Mouse (Mus musculus): ENCODE measurements around the gene Kdm4b. TPM values are rescaled to one million over a fixed set of nuclear protein-coding genes. Genes with fewer than 3 reads are reported as not detected.
A peak's percentile ranks its signal among the peaks of the same experiment; 100 is the strongest.

Gene Kdm4b
- total and polyA plus RNA-seq, 2 experiments from 2014 or later = 53.2 to 133 TPM

DNA sequence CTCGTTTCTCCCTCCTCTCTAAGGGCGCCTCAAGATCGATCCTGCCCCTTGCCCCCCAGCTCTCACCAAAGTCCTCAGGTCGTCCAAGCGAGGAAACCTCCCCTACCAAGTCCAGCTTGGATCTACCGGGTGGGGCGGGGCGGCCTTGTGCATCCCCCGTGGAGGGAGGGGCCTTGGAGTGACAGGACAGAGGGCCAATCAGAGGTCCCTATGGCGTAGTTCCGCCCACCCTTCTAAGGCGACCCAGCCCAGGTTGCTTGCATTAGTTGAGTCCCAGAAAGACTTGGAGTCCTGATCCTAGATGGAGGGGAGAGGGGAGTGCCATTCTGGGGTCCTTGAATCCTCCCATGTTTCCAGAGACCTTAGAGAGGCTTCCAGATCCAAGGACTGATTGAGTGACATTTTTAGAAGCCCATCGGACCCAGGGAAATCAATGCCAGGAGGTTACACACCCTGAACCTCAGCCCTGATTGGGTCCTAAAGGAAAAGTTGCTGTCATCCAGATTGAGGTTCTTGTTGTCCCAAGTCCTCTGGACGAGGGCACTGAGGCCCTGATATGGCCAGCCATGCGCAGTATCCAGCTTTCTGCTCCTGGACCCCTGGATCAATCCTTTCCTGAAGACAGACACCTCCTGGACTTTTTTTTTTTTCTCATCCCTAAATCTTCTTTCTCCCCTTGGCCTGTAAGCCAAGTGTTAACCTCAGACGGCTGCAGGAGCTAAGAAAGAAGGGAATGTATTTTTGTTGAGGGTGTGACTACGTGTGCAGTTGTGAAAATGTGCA, 35.3 kb upstream of the Kdm4b start:
- ATAC-seq = peak; percentile 62
- Histone ChIP-seq H3K27me3 (ENCODE audit: insufficient read depth, low read length) (no peaks in the 10 kb centered on the region), H3K9me3 (ENCODE audit: low read length) (no peaks in the 10 kb centered on the region), H3K4me3 (ENCODE audit: low read depth, low read length) (peak overlapping the region; percentile 18; the same call in 1 of the 2 replicates), H3K4me1 (ENCODE audit: insufficient read depth) (0 out of 2 replicates have a peak, but pooled peaks cover 5% of the 10 kb centered on the region), H3K9ac (no peak overlapping the region), H3K4me2 (ENCODE audit: low read depth) (peak overlapping the region; percentile 46), H3K36me3 (ENCODE audit: insufficient read depth) (no peaks in the 10 kb centered on the region), H3K27ac (ENCODE audit: low read depth, low read length) (peak overlapping the region; percentile 48)
- peak; percentile 72 for DNase-seq
- WGBS = 6% methylated on average over 17 of the region's 17 CpGs
- no peak for TF ChIP-seq CTCF (IDR thresholded peaks at IDR 0.05; ENCODE audit: low read depth)

DNA sequence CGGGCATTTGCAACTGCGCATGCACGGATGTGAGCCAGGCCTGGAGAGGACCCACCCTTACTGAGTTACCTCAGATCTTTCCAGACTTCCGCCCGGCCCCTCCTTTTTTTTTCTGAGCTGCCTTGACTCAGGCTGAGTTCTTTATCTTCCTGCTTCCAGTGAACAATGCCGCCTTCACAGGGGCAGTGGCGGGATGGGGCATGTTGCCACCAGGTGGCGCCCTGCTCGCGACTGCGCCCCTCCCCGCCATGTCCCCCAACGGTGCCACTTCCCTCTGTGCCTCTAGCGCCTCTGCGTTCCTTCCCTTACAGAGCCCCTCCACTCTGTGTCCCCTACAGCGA, 34.7 kb upstream of the Kdm4b start:
- Histone ChIP-seq H3K4me2 (ENCODE audit: low read depth) (peak overlapping the region; percentile 46), H3K9ac (peak overlapping the region; percentile 45), H3K27ac (ENCODE audit: low read depth, low read length) (peak overlapping the region; percentile 48; the same call in 1 of the 2 replicates), H3K27me3 (ENCODE audit: insufficient read depth, low read length) (no peaks in the 10 kb centered on the region), H3K9me3 (ENCODE audit: low read length) (no peaks in the 10 kb centered on the region), H3K4me3 (ENCODE audit: low read depth, low read length) (peak overlapping the region; percentile 13), H3K36me3 (ENCODE audit: insufficient read depth) (no peaks in the 10 kb centered on the region), H3K4me1 (ENCODE audit: insufficient read depth) (0 out of 2 replicates have a peak, but pooled peaks cover 5% of the 10 kb centered on the region)
- TF ChIP-seq CTCF (IDR thresholded peaks at IDR 0.05; ENCODE audit: low read depth) = peak; percentile 86
- DNase-seq = peak; percentile 84
- WGBS = 2% methylated on average over 15 of the region's 16 CpGs
- peak; percentile 89 for ATAC-seq

DNA sequence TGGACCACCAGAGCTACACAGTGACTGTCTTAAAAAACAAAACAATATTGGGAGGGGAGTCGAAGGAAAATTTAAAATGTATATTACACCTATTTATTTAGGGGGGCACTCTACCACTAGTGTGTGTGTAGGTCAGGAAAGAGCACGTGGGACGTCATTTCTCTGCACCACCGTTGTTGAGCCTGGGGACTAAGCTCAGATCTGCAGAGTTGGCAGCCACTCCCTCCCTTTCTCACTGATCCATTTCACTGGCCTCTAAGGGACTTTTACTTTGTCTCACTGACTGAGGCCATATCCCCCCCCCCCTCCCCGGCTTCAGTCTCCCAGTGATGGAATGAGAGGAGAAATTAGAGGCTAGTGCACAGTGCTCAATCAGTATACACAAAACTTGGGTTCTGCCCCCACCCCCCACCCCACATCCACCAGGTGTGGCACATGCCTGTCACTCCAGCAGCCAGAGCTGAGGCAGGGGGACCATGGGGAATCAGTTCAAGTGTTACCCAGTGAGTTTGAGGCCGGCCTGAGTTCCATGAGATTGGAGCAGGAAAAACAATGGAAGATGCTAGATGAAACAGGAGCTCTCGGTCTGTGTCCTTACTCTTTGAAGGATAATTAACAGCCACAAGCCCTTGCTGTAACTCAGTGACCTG, 33.9 kb upstream of the Kdm4b start:
- 0 out of 2 replicates have a peak, but pooled peaks cover 5% of the 10 kb centered on the region for H3K4me1 ChIP-seq (ENCODE audit: insufficient read depth)
- H3K9me3 ChIP-seq (ENCODE audit: low read length) = no peaks in the 10 kb centered on the region
- no peak overlapping the region for H3K4me3 ChIP-seq (ENCODE audit: low read depth, low read length)
- no peaks in the 10 kb centered on the region for H3K27me3 ChIP-seq (ENCODE audit: insufficient read depth, low read length)
- ATAC-seq (no peak), DNase-seq (no peak)
- no peak overlapping the region for H3K4me2 ChIP-seq (ENCODE audit: low read depth)
- 60% methylated on average over 7 of the region's 7 CpGs for WGBS
- no peak for TF ChIP-seq CTCF (IDR thresholded peaks at IDR 0.05; ENCODE audit: low read depth)
- H3K36me3 ChIP-seq (ENCODE audit: insufficient read depth) = no peaks in the 10 kb centered on the region
- H3K9ac ChIP-seq = no peak overlapping the region
- H3K27ac ChIP-seq (ENCODE audit: low read depth, low read length) = no peak overlapping the region

DNA sequence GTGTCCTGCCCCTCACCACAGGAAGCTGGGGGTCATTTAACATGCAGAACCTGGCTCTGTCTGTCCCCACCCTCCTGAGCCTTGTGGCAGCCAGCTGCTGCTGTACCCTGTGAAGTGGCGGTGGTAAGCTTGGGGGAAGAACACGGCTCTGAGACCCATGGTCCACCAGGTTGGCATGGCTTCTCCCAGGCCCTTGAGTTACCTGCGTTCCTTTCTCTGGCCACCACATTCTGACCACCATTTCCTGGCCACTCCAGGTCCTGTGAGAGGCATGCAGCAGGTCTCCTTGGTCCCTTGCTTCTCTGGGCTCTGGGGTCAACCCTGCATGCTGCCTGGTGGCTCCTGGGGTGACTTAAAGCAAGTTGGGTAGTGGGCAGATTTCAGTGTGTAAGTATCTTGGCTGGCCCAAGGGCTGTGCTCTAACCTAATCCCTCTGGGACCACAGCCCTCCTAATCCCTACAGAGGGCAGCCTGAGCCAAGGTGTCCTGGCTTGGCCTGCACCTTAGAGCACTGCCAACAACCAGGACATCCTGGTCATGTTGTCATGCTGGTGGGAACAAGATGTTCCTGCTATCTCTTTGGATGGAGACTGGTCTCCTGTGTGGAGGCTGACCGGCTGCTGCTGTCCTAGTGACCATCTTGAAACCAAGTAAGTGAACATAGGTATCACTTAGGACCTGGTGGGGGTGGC, 33.2 kb upstream of the Kdm4b start, which contains the start of gene Plin3:
Gene Plin3 (minus strand): TSS at position 343 of the 692 bp plus-strand sequence.
- WGBS = 91% methylated on average over 4 of the region's 4 CpGs
- Histone ChIP-seq H3K4me2 (ENCODE audit: low read depth) (no peak within 1 kb of the TSS), H3K9me3 (ENCODE audit: low read length) (no peaks in the 10 kb centered on the region), H3K27ac (ENCODE audit: low read depth, low read length) (no peak within 1 kb of the TSS), H3K4me1 (ENCODE audit: insufficient read depth) (0 out of 2 replicates have a peak, but pooled peaks cover 5% of the 10 kb centered on the region), H3K4me3 (ENCODE audit: low read depth, low read length) (no peak within 1 kb of the TSS), H3K36me3 (ENCODE audit: insufficient read depth) (no peaks in the 10 kb centered on the region), H3K27me3 (ENCODE audit: insufficient read depth, low read length) (no peaks in the 10 kb centered on the region), H3K9ac (no peak within 1 kb of the TSS)
- no peak for TF ChIP-seq CTCF (IDR thresholded peaks at IDR 0.05; ENCODE audit: low read depth)
- DNase-seq (no peak), ATAC-seq (no peak)

DNA sequence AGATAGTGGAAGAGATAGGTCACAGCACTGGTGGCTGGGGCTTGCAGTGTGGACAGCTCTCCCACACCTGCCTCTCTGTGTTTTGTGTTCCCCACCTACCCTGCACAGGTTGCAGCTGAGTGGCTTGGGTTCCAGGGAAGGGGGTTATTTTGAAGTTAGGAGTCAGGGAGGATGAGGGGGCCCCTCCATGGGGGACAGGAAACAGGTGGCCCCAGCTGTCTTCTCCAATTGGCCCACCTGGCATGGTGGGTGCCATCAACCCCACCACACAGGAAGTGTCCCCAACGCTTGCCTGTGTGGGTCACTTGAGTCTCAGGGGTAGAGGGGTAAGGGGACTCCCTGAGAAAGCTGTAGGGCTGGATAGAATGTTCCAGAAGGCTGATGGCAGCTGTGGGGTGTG, 32.6 kb upstream of the Kdm4b start:
- 84% methylated on average over 1 of the region's 1 CpGs for WGBS
- no peak overlapping the region for H3K9ac ChIP-seq
- H3K36me3 ChIP-seq (ENCODE audit: insufficient read depth) = no peaks in the 10 kb centered on the region
- no peak overlapping the region for H3K4me2 ChIP-seq (ENCODE audit: low read depth)
- no peak for ATAC-seq
- 0 out of 2 replicates have a peak, but pooled peaks cover 5% of the 10 kb centered on the region for H3K4me1 ChIP-seq (ENCODE audit: insufficient read depth)
- no peak overlapping the region for H3K4me3 ChIP-seq (ENCODE audit: low read depth, low read length)
- H3K27me3 ChIP-seq (ENCODE audit: insufficient read depth, low read length) = no peaks in the 10 kb centered on the region
- DNase-seq = no peak
- TF ChIP-seq CTCF (IDR thresholded peaks at IDR 0.05; ENCODE audit: low read depth) = no peak
- no peak overlapping the region for H3K27ac ChIP-seq (ENCODE audit: low read depth, low read length)
- no peaks in the 10 kb centered on the region for H3K9me3 ChIP-seq (ENCODE audit: low read length)

DNA sequence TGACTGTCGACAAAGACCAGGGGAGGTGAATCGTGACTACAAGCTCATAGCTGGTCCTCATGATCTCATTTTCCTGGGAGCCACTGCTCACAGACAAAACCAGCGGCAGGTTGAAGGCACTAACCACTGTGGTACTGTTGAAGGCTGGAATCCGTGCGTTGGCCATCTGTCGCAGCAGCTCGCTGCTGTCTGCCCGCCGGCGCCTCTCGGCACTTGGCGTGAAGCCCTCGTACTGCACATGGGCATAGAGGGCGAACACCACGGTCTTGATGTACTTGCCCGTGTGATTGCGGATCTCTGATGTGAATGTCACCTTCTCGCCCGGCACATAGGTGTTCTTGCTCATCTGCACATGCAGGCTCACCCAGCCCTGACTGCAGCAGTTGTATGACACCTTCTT, 31.6 kb upstream of the Kdm4b start:
- Histone ChIP-seq H3K4me1 (ENCODE audit: insufficient read depth) (0 out of 2 replicates have a peak, but pooled peaks cover 5% of the 10 kb centered on the region), H3K4me2 (ENCODE audit: low read depth) (no peak overlapping the region), H3K36me3 (ENCODE audit: insufficient read depth) (no peaks in the 10 kb centered on the region), H3K27me3 (ENCODE audit: insufficient read depth, low read length) (no peaks in the 10 kb centered on the region), H3K9ac (no peak overlapping the region), H3K9me3 (ENCODE audit: low read length) (no peaks in the 10 kb centered on the region), H3K27ac (ENCODE audit: low read depth, low read length) (no peak overlapping the region), H3K4me3 (ENCODE audit: low read depth, low read length) (no peak overlapping the region)
- DNase-seq = no peak
- WGBS = 77% methylated on average over 19 of the region's 19 CpGs
- no peak for TF ChIP-seq CTCF (IDR thresholded peaks at IDR 0.05; ENCODE audit: low read depth)
- ATAC-seq = no peak

Measured in forebrain, postnatal 0 days (tissue).